Mouse (Mus musculus) heart, embryonic 10.5 days (tissue): ENCODE measurements at regions not wholly inside any gene's neighbourhood (a gene's known extent, or its start where the extent isn't known, plus 50 kb on each side); places are given as distances from the start of the nearest gene placed in this dataset.
"Not testable (repeated sequence)": the region's sequence is repeated elsewhere in the genome, so short reads cannot be mapped to it uniquely, and the experiment has no call there.

ENCODE experiments used
- DNase-seq: peaks from one replicate; pipeline ENCODE4 v3.0.0-alpha.2; 2017; ENCODE audit warnings: low spot score
- H3K27ac ChIP-seq: fragments of 300-500 bp; sonication (generic); 2 replicates; pipeline ENCODE4 v1.5.1; 2016; ENCODE audit warnings: mild to moderate bottlenecking
- H3K27me3 ChIP-seq: fragments of 300-500 bp; sonication (generic); 2 replicates; pipeline ENCODE4 v1.6.1; 2016; ENCODE audit warnings: mild to moderate bottlenecking; ENCODE audit not compliant: poor library complexity, insufficient read depth, severe bottlenecking
- H3K36me3 ChIP-seq: fragments of 300-500 bp; sonication (generic); 2 replicates; pipeline ENCODE4 v1.6.1; 2016; ENCODE audit warnings: mild to moderate bottlenecking, moderate library complexity
- H3K4me1 ChIP-seq: fragments of 300-500 bp; sonication (generic); 2 replicates; pipeline ENCODE4 v1.6.1; 2016; ENCODE audit warnings: mild to moderate bottlenecking
- H3K4me3 ChIP-seq: fragments of 300-500 bp; sonication (generic); 2 replicates; pipeline ENCODE4 v1.5.1; 2016; ENCODE audit warnings: mild to moderate bottlenecking, moderate library complexity
- H3K9me3 ChIP-seq: fragments of 300-500 bp; sonication (generic); 2 replicates; pipeline ENCODE4 v1.6.1; 2016; ENCODE audit warnings: mild to moderate bottlenecking, moderate library complexity
- WGBS: fragments of 180-500 bp; shearing (Covaris S2); methylation state at CpG from one replicate; pipeline ENCODE4 v1.1.7; 2016; 5-methylcytosine and 5-hydroxymethylcytosine counted together

DNA sequence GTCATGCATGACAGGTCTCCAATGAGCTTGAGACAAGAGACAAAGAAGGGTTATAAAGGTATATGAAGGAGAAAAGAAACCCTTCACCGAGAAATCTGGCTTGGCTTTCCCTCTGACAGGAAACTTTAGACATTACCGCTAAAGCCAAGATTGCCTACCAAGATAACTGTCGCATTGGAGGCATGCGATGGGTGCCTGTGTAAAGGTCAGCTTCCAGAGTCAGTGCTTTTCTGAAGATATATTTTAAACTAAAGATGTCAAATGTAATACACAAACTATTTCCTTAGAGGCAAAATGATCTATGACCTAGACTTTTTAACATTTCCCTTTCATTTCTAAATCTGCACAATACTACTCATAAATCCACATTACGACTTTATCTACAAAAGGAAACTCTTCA is 135.6 kb downstream of the Akr1d1 start:
- Histone ChIP-seq H3K27ac (no peak overlapping the region), H3K4me1 (peaks cover 12% of the 10 kb centered on the region; the same call in 1 of the 2 replicates), H3K27me3 (no peaks in the 10 kb centered on the region), H3K4me3 (no peak overlapping the region), H3K9me3 (no peaks in the 10 kb centered on the region), H3K36me3 (no peaks in the 10 kb centered on the region)
- 77% methylated on average over 5 of the region's 5 CpGs for WGBS
- DNase-seq: no peak

- no peak for DNase-seq
- Histone ChIP-seq H3K27ac (no peak overlapping the region), H3K4me3 (no peak overlapping the region), H3K27me3 (no peaks in the 10 kb centered on the region), H3K4me1 (no peaks in the 10 kb centered on the region), H3K9me3 (no peaks in the 10 kb centered on the region), H3K36me3 (no peaks in the 10 kb centered on the region)
- WGBS: 59% methylated on average over 2 of the region's 2 CpGs
These were observed 139.4 kb downstream of the Akr1d1 start for GRCm38 (mm10) chr6:37669407-37669806.

DNA sequence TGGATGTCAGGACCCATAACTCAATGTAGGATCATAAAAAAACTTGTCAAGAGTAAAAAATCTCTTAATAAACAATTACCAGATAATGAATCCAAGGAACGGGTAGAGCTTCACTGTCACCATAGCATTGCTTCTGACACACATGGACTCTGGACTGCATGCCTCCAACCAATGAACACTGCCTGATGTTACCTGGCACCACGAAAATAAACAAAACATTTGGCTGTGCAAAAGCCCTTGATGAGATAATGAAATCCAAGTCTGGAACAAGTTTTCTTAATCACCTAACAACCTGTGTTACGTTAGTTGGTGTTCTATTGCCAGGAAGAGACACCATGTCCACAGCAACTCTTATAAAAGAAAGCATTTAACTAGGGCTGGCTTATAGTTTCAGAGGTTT is 140.7 kb downstream of the Akr1d1 start:
- no peaks in the 10 kb centered on the region for H3K36me3 ChIP-seq
- DNase-seq: no peak
- H3K27me3 ChIP-seq: no peaks in the 10 kb centered on the region
- H3K27ac ChIP-seq: no peak overlapping the region
- H3K4me1 ChIP-seq: no peaks in the 10 kb centered on the region
- H3K9me3 ChIP-seq: no peaks in the 10 kb centered on the region
- H3K4me3 ChIP-seq: no peak overlapping the region
- 85% methylated on average over 3 of the region's 3 CpGs for WGBS

- no peaks in the 10 kb centered on the region for H3K4me1 ChIP-seq
- H3K27me3 ChIP-seq: no peaks in the 10 kb centered on the region
- H3K4me3 ChIP-seq: no peak overlapping the region
- DNase-seq: no peak
- no peaks in the 10 kb centered on the region for H3K36me3 ChIP-seq
- H3K27ac ChIP-seq: no peak overlapping the region; the same call in 1 of the 2 replicates
- 77% methylated on average over 3 of the region's 3 CpGs for WGBS
- peaks cover 7% of the 10 kb centered on the region; the same call in 1 of the 2 replicates for H3K9me3 ChIP-seq
These were observed 149.9 kb downstream of the Akr1d1 start for GRCm38 (mm10) chr6:37679871-37680270.

DNA sequence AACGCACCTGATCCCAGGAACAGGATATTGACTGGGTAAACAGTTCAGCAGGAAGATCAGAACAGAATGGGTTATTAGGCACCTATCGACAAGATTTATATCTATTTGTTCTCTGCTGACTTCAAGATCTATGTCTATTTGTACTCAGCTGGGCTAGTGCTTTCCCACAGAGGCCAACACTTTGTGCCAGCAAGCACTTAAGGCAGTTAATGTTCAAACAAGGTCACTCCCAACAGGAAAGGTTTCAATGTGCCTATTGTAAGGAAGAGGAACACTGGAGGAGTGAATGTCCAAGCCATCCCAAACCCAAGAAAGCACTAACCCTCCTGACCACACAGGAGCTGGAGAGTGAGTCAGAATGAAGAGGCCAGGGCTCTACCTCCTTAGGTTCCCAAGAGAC is 151.4 kb downstream of the Akr1d1 start:
- H3K4me3 ChIP-seq, H3K9me3 ChIP-seq, H3K36me3 ChIP-seq, H3K4me1 ChIP-seq, H3K27ac ChIP-seq, H3K27me3 ChIP-seq, DNase-seq: not testable (repeated sequence)
- WGBS: 89% methylated on average over 2 of the region's 2 CpGs

DNA sequence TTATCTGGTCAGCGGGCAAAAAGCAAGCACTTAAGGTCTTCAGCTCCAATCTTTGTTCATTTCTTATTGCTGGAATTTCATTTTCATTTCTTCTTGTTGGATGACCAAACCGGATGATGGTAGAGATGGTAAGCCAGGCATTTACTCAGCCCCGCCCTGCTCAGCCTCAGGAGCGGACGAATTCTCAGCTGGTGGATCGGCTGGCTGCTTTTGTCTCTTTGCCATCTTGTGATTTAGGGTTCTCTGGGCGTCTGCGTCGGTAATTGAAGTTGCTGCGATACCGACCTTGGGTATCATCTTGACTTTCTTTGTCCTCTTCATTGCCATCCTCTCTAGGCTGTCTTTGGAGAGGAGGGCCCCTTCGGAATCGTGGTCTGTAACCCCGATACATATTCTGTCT is 156.1 kb downstream of the Akr1d1 start:
- Histone ChIP-seq H3K27ac (no peak overlapping the region), H3K36me3 (no peaks in the 10 kb centered on the region), H3K4me1 (no peaks in the 10 kb centered on the region), H3K4me3 (no peak overlapping the region), H3K9me3 (peaks cover 7% of the 10 kb centered on the region; the same call in 1 of the 2 replicates), H3K27me3 (no peaks in the 10 kb centered on the region)
- no peak for DNase-seq
- 94% methylated on average over 14 of the region's 14 CpGs for WGBS

GRCm38 (mm10) chr6:37688866-37689617 is 159.1 kb downstream of the Akr1d1 start:
- 27% methylated on average over 1 of the region's 1 CpGs for WGBS
- no peaks in the 10 kb centered on the region for H3K27me3 ChIP-seq
- no peak for DNase-seq
- H3K36me3 ChIP-seq: no peaks in the 10 kb centered on the region
- H3K4me3 ChIP-seq: no peak overlapping the region
- no peaks in the 10 kb centered on the region for H3K4me1 ChIP-seq
- no peaks in the 10 kb centered on the region for H3K9me3 ChIP-seq
- no peak overlapping the region for H3K27ac ChIP-seq

DNA sequence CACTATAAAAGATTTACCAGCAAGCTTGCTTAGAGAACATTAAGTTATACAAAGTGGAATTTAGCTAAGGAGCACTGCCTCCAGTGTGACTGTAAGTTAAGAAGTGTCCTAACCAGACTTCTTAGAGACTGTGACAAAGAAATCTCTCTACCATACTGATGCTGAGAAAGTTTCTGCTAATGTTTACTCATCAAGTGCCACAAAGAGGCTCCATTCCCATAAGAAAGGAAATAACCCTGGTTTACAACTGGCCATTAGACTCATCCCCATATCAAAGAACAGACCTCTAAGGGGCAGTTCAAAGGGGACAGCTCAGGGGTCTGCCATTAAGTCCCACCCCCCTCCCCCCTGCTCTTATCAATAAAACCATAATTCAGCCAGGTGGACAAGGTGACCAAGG is 159.7 kb downstream of the Akr1d1 start:
- H3K36me3 ChIP-seq: no peaks in the 10 kb centered on the region
- H3K27me3 ChIP-seq: no peaks in the 10 kb centered on the region
- H3K27ac ChIP-seq: no peak overlapping the region
- H3K9me3 ChIP-seq: no peaks in the 10 kb centered on the region
- DNase-seq: no peak
- no peak overlapping the region for H3K4me3 ChIP-seq
- no peaks in the 10 kb centered on the region for H3K4me1 ChIP-seq

DNA sequence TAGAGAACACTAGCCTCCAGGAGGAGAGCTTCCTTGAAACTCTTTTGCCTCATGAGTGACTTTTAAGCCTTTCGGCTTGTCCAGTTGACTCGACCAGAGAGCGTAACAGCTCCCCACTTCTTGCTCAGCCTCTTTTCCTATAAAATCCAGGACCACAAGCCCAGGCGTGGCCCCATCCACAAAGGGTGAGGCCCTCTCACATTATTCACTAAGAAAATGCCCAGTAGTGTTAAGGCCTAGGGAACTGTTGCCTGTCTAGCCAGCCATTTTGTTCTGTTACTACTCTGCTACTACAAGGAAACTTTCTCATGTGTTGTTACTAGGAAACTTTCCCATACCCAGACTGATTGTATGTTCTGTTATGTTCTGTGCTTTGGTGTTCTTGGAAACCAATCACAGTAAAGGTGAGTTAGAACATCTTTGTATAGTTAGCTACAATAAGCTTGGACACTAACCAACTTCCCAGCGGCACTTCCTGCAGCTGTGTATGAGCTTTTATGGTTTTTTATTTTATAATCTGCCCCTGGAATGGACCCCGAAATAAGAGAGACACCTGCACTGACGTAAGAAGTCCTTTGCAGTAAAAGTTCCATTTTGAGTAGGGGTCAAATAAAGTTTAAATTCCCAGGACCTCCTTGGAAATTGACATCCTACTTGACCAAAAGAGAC is 162.1 kb downstream of the Akr1d1 start:
- Histone ChIP-seq H3K36me3 (no peaks in the 10 kb centered on the region), H3K4me1 (no peaks in the 10 kb centered on the region), H3K9me3 (no peaks in the 10 kb centered on the region), H3K4me3 (no peak overlapping the region), H3K27me3 (no peaks in the 10 kb centered on the region), H3K27ac (no peak overlapping the region)
- WGBS: 80% methylated on average over 7 of the region's 7 CpGs
- DNase-seq: no peak

GRCm38 (mm10) chr6:37692758-37693157 is 162.8 kb downstream of the Akr1d1 start:
- no peaks in the 10 kb centered on the region for H3K27me3 ChIP-seq
- no peak for DNase-seq
- H3K27ac ChIP-seq: no peak overlapping the region
- H3K36me3 ChIP-seq: no peaks in the 10 kb centered on the region
- no peaks in the 10 kb centered on the region for H3K9me3 ChIP-seq
- no peak overlapping the region for H3K4me3 ChIP-seq
- no peaks in the 10 kb centered on the region for H3K4me1 ChIP-seq
- WGBS: 90% methylated on average over 2 of the region's 2 CpGs

- H3K27me3 ChIP-seq: no peaks in the 10 kb centered on the region
- no peaks in the 10 kb centered on the region for H3K4me1 ChIP-seq
- no peaks in the 10 kb centered on the region for H3K9me3 ChIP-seq
- H3K27ac ChIP-seq: no peak overlapping the region
- DNase-seq: no peak
- H3K4me3 ChIP-seq: no peak overlapping the region
- H3K36me3 ChIP-seq: no peaks in the 10 kb centered on the region
These were observed 166.1 kb downstream of the Akr1d1 start for GRCm38 (mm10) chr6:37696074-37696473.

DNA sequence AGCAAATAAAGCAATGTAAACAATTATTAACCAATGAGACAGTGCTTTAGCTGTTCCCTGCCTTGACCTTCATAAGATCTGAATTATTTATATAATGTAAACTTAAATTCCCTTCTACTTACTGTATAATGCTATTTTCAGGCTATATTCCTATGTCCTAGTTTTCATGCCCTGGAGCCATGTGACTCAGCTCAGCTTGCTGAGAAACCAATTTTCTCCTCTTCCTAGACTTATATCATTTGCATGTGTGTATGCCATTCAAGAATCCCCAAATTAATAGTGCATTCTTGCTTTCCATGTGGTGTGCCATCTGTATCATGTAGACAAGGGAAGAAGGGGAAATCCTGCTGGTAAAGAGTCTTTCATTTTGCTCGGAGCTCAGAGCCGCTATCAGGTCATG is 166.7 kb upstream of the Trim24 start:
- Histone ChIP-seq H3K36me3 (no peaks in the 10 kb centered on the region), H3K27ac (no peak overlapping the region), H3K9me3 (peaks cover 5% of the 10 kb centered on the region; the same call in 1 of the 2 replicates), H3K4me3 (no peak overlapping the region), H3K27me3 (no peaks in the 10 kb centered on the region), H3K4me1 (no peaks in the 10 kb centered on the region)
- 84% methylated on average over 2 of the region's 2 CpGs for WGBS
- DNase-seq: no peak

GRCm38 (mm10) chr6:37705733-37706145 is 164.9 kb upstream of the Trim24 start:
- Histone ChIP-seq H3K36me3 (no peaks in the 10 kb centered on the region), H3K4me3 (no peak overlapping the region), H3K27ac (no peak overlapping the region), H3K27me3 (no peaks in the 10 kb centered on the region), H3K9me3 (peaks cover 5% of the 10 kb centered on the region; the same call in 1 of the 2 replicates), H3K4me1 (no peaks in the 10 kb centered on the region)
- no peak for DNase-seq
- WGBS: 84% methylated on average over 1 of the region's 1 CpGs
